In the genomic region with DNA sequence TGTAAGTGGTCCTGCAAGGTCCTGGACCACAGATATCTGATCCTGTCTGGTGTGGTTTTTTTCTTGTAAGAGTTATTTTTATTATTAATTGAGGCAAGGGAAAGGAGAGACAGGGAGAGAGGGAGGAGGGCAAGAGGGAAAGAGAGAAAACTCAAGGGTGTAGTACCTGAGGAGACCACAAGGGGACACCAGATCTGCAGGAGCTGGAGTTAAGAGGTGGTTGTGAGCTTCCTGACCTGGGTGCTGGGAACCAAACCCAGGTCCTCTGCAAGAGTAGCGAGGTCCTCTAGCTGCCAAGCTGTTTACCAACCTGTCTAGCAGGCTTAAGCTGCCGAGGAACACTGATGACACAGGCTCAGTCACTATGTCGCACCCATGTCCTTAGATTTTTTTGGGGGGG, we compare ENCODE assay signal across 13 mouse cellular contexts. TPM values are rescaled to one million over a fixed set of nuclear protein-coding genes. Genes with fewer than 3 reads are reported as not detected.
DNase-seq lines count a peak whose midpoint lies in the region; ATAC-seq and TF ChIP-seq lines count a peak whose summit lies in the region.
"Had no signal": no experiment of that assay in that cellular context is flagged by ENCODE, and none has a peak within 500 bp of the region (broad histone marks: within the 10 kb centered on the region; RNA-seq: fewer than 3 reads in every experiment).

No protein-coding gene starts in this region.

- no peak overlapping the region for H3K4me3 ChIP-seq in forebrain, postnatal 0 days (ENCODE audit: low read depth, low read length)
- no peak overlapping the region for H3K4me3 ChIP-seq in forebrain, embryonic 11.5 days (ENCODE audit: low read depth, low read length)
- no peak overlapping the region for H3K4me3 ChIP-seq in liver, embryonic 14.5 days (ENCODE audit: insufficient read depth in 1 of 2, low read depth in 2 of 2, low read length in 2 of 2)
- no peak overlapping the region for H3K4me3 ChIP-seq in liver, embryonic 11.5 days (ENCODE audit: low read depth, low read length)
- no peak overlapping the region for H3K4me3 ChIP-seq in E14TG2a.4 (replicated peaks; ENCODE audit: low read length)
- H3K4me3 ChIP-seq: midbrain, embryonic 10.5 days; neural tube, embryonic 12.5 days had no signal

- H3K27ac ChIP-seq in forebrain, postnatal 0 days (ENCODE audit: low read depth, low read length) = no peak overlapping the region
- H3K27ac ChIP-seq in forebrain, embryonic 11.5 days (ENCODE audit: low read depth, low read length) = no peak overlapping the region
- no peak overlapping the region for H3K27ac ChIP-seq in liver, embryonic 14.5 days
- H3K27ac ChIP-seq in liver, embryonic 11.5 days (ENCODE audit: low read depth, low read length) = no peak overlapping the region
- H3K27ac ChIP-seq: midbrain, embryonic 10.5 days; neural tube, embryonic 12.5 days had no signal

- no peaks in the 10 kb centered on the region for H3K36me3 ChIP-seq in forebrain, postnatal 0 days (ENCODE audit: insufficient read depth)
- H3K36me3 ChIP-seq in forebrain, embryonic 11.5 days (ENCODE audit: control insufficient read depth, insufficient read depth, low read length) = no peaks in the 10 kb centered on the region
- no peaks in the 10 kb centered on the region for H3K36me3 ChIP-seq in liver, embryonic 14.5 days (replicated peaks; ENCODE audit: control insufficient read depth, insufficient read depth, low read depth)
- H3K36me3 ChIP-seq in liver, embryonic 11.5 days (ENCODE audit: control insufficient read depth, insufficient read depth, low read length) = no peaks in the 10 kb centered on the region
- H3K36me3 ChIP-seq in E14TG2a.4 (ENCODE audit: insufficient read depth, low read length) = no peaks in the 10 kb centered on the region
- H3K36me3 ChIP-seq: midbrain, embryonic 10.5 days; neural tube, embryonic 12.5 days had no signal

- TF ChIP-seq EP300 in liver, embryonic 14.5 days (IDR thresholded peaks at IDR 0.05; ENCODE audit: low read depth) = no peak

- 98% methylated on average over 3 of the region's 3 CpGs for WGBS in forebrain, postnatal 0 days
- 96% methylated on average over 3 of the region's 3 CpGs for WGBS in forebrain, embryonic 11.5 days
- WGBS in liver, embryonic 14.5 days (ENCODE audit: insufficient replicate concordance) = 78% methylated on average over 3 of the region's 3 CpGs
- 82% methylated on average over 3 of the region's 3 CpGs for WGBS in liver, embryonic 11.5 days

- no peaks in the 10 kb centered on the region for H3K4me1 ChIP-seq in forebrain, postnatal 0 days (ENCODE audit: insufficient read depth)
- H3K4me1 ChIP-seq in forebrain, embryonic 11.5 days (replicated peaks; ENCODE audit: control insufficient read depth, insufficient read depth, low read length) = no peaks in the 10 kb centered on the region
- H3K4me1 ChIP-seq in liver, embryonic 14.5 days (replicated peaks; ENCODE audit: control insufficient read depth in 2 of 2, insufficient read depth in 2 of 2, low read length in 1 of 2) = peaks cover 6 to 12% of the 10 kb centered on the region in 2 experiments
- H3K4me1 ChIP-seq in liver, embryonic 11.5 days (replicated peaks; ENCODE audit: control insufficient read depth, insufficient read depth, low read length) = peaks cover 14% of the 10 kb centered on the region
- H3K4me1 ChIP-seq in E14TG2a.4 (replicated peaks; ENCODE audit: low read depth, low read length) = peaks cover 38% of the 10 kb centered on the region
- H3K4me1 ChIP-seq: neural tube, embryonic 12.5 days had no signal

- H3K4me2 ChIP-seq in forebrain, postnatal 0 days (ENCODE audit: low read depth) = no peak overlapping the region
- no peak overlapping the region for H3K4me2 ChIP-seq in forebrain, embryonic 11.5 days (ENCODE audit: low read depth, low read length, severe bottlenecking)
- H3K4me2 ChIP-seq in liver, embryonic 14.5 days (ENCODE audit: low read depth) = no peak overlapping the region
- H3K4me2 ChIP-seq in liver, embryonic 11.5 days = no peak overlapping the region
- H3K4me2 ChIP-seq: neural tube, embryonic 12.5 days had no signal

- ATAC-seq in forebrain, postnatal 0 days = no peak
- ATAC-seq in forebrain, embryonic 11.5 days (replicated peaks; ENCODE audit: low FRiP score) = no peak
- ATAC-seq in liver, embryonic 14.5 days (ENCODE audit: insufficient read depth) = no peak
- no peak for ATAC-seq in liver, embryonic 11.5 days (replicated peaks; ENCODE audit: low FRiP score)
- ATAC-seq in erythroblast, adult 5-6 weeks (replicated peaks; ENCODE audit: low FRiP score, poor library complexity, severe bottlenecking) = 0 out of 2 replicates have a peak, but pooled peaks have one; percentile 17

- no peak for DNase-seq in forebrain, postnatal 0 days
- DNase-seq in forebrain, embryonic 11.5 days (ENCODE audit: low spot score) = no peak
- no peak for DNase-seq in liver, embryonic 14.5 days (ENCODE audit: low read depth in 3 of 3, low spot score in 3 of 3)
- DNase-seq in liver, embryonic 11.5 days (ENCODE audit: low spot score) = no peak
- DNase-seq in yolk sac, embryonic 10.5 days (ENCODE audit: low spot score) = no peak
- no peak for DNase-seq in cerebellum, adult 8-10 months
- DNase-seq: cerebellum, adult 9-10 months; gastrocnemius, postnatal 14 days; kidney, postnatal 4 days had no signal

- peak; percentile 43 for TF ChIP-seq CTCF in forebrain, postnatal 0 days (IDR thresholded peaks at IDR 0.05; ENCODE audit: low read depth)
- peak; percentile 69 for TF ChIP-seq CTCF in liver, embryonic 14.5 days (IDR thresholded peaks at IDR 0.05; ENCODE audit: low read depth)
- TF ChIP-seq CTCF in E14TG2a.4 (conservative IDR thresholded peaks at IDR 0.05; ENCODE audit: low read length) = peak; percentile 89

- no peak overlapping the region for H3K9ac ChIP-seq in forebrain, postnatal 0 days
- no peak overlapping the region for H3K9ac ChIP-seq in forebrain, embryonic 11.5 days (ENCODE audit: low read length)
- H3K9ac ChIP-seq in liver, embryonic 14.5 days (replicated peaks) = no peak overlapping the region
- H3K9ac ChIP-seq in liver, embryonic 11.5 days (ENCODE audit: low read depth, low read length) = no peak overlapping the region
- H3K9ac ChIP-seq: neural tube, embryonic 12.5 days had no signal

- H3K9me3 ChIP-seq in forebrain, postnatal 0 days (ENCODE audit: low read length) = no peaks in the 10 kb centered on the region
- H3K9me3 ChIP-seq in forebrain, embryonic 11.5 days (ENCODE audit: control insufficient read depth, low read length) = no peaks in the 10 kb centered on the region; the same call in 1 of the 2 replicates
- H3K9me3 ChIP-seq in liver, embryonic 14.5 days (ENCODE audit: control insufficient read depth, low read length) = no peaks in the 10 kb centered on the region; the same call in 1 of the 2 replicates
- H3K9me3 ChIP-seq in liver, embryonic 11.5 days (ENCODE audit: control insufficient read depth, low read length) = peaks cover 3% of the 10 kb centered on the region; the same call in 1 of the 2 replicates
- H3K9me3 ChIP-seq in E14TG2a.4 (ENCODE audit: low read length) = peaks cover 7% of the 10 kb centered on the region

- no peaks in the 10 kb centered on the region for H3K27me3 ChIP-seq in forebrain, postnatal 0 days (ENCODE audit: insufficient read depth, low read length)
- H3K27me3 ChIP-seq in forebrain, embryonic 11.5 days (ENCODE audit: control insufficient read depth, insufficient read depth, low read length) = no peaks in the 10 kb centered on the region
- H3K27me3 ChIP-seq in liver, embryonic 14.5 days (ENCODE audit: control insufficient read depth, insufficient read depth, low read length) = no peaks in the 10 kb centered on the region
- no peaks in the 10 kb centered on the region for H3K27me3 ChIP-seq in liver, embryonic 11.5 days (replicated peaks; ENCODE audit: control insufficient read depth, insufficient read depth, low read length)
- H3K27me3 ChIP-seq in E14TG2a.4 (ENCODE audit: insufficient read depth, low read length) = peaks cover 19% of the 10 kb centered on the region
- H3K27me3 ChIP-seq: neural tube, embryonic 12.5 days had no signal

RNA-seq across cellular contexts. Expression of gene Capzb, which starts 14.8 kb away (rescaled TPM):
- total RNA-seq in forebrain, postnatal 0 days (2014; rRNA removed) = 98.3 and 113 TPM in 2 replicates
- polyA plus RNA-seq in forebrain, postnatal 0 days (2015; fragmentation: Nextera tagmentation; extraction: Ambion mirVana) = 315 and 325 TPM in 2 replicates
- polyA plus RNA-seq in forebrain, embryonic 11.5 days (2014; fragmentation: Nextera tagmentation; extraction: Ambion mirVana) = 238 and 240 TPM in 2 replicates
- 55.4 and 63.0 TPM in 2 replicates for polyA plus RNA-seq in liver, embryonic 14.5 days (2012; rRNA removed)
- polyA plus RNA-seq in liver, embryonic 14.5 days (2014; fragmentation: Nextera tagmentation; extraction: Ambion mirVana) = 105 and 110 TPM in 2 replicates
- 250 and 257 TPM in 2 replicates for polyA plus RNA-seq in liver, embryonic 11.5 days (2014; fragmentation: Nextera tagmentation; extraction: Ambion mirVana)
- 128 and 139 TPM in 2 replicates for total RNA-seq in erythroblast, adult 5-6 weeks (2015; ENCODE audit: low replicate concordance)
- 29.7 and 37.6 TPM in 2 replicates for total RNA-seq in erythroblast, adult 5-6 weeks (2017; ENCODE audit: low replicate concordance)

RNA-seq across cellular contexts. Expression of gene Minos1, which starts 47.0 kb away (rescaled TPM):
- total RNA-seq in forebrain, postnatal 0 days (2014; rRNA removed) = 17.9 and 19.9 TPM in 2 replicates
- polyA plus RNA-seq in forebrain, postnatal 0 days (2015; fragmentation: Nextera tagmentation; extraction: Ambion mirVana) = 412 and 532 TPM in 2 replicates
- 344 and 387 TPM in 2 replicates for polyA plus RNA-seq in forebrain, embryonic 11.5 days (2014; fragmentation: Nextera tagmentation; extraction: Ambion mirVana)
- polyA plus RNA-seq in liver, embryonic 14.5 days (2012; rRNA removed) = 29.1 and 94.0 TPM in 2 replicates
- 391 and 424 TPM in 2 replicates for polyA plus RNA-seq in liver, embryonic 14.5 days (2014; fragmentation: Nextera tagmentation; extraction: Ambion mirVana)
- polyA plus RNA-seq in liver, embryonic 11.5 days (2014; fragmentation: Nextera tagmentation; extraction: Ambion mirVana) = 541 and 564 TPM in 2 replicates
- total RNA-seq in erythroblast, adult 5-6 weeks (2015; ENCODE audit: low replicate concordance) = 103 and 127 TPM in 2 replicates
- 36.6 and 91.7 TPM in 2 replicates for total RNA-seq in erythroblast, adult 5-6 weeks (2017; ENCODE audit: low replicate concordance)
